Mouse (Mus musculus): Measurements from ENCODE around the gene 9230102O04Rik.

The 9230102O04Rik gene

DNA sequence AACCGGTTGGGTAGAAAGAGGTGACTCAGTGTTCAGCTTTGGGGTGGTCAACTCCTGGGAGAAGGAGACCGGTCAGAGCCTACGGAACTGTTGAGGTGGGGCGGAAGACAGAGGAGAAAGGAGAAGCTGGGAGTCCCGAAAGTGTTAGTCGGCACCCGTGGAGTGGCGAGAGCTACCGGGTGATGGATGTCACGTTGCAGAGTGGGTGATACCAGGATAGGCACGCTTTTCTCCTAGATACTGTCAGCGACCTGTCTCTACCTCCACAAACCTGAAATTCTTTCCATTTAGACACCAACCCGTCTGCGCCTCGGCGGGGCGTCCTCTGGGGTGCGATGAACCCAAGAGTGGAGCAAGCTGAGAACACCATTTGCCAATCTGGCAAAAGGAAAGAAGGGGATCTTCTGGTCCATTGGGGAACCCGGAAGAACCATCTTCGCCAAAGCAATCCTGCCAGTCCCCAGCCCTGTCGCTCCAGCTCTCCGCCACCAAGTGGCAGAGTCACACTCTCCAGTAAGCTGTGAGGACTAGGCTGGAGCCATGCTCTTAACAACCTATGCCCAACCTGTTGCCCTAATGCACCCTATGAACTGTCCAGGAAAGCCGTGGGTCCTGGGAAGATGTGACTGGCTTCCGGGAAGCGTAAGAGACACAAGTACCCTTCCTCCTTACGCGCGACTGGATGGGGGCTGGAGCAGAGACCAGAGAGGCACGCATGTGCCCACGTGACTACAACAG, at the start of gene 9230102O04Rik:
TSS of gene 9230102O04Rik (minus strand) at position 628 of the 738 bp plus-strand sequence.
- peak in 1 of 2 experiments; percentile 22 for DNase-seq (ENCODE audit: low spot score in 2 of 2)

DNA sequence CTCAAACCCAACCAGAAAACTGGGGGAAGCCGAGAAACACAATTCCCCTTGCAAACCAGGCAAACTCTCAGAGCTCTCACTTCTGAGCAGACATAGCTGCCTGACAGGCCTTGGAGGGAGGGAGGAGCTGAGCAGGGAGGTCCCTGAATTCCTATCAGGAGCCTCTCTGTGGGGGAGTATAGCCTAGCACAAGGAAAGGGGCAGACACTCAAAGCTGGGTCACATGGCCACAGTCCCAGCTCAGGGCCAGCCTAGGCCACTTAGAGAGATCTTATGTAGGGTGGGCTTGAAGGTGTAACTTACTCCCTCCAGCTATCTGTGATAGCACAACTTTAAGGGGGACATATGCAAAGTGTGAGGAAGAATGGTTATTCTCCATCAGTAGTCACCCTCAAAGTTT, 46.6 kb upstream of the 9230102O04Rik start:
- DNase-seq (ENCODE audit: low spot score in 2 of 2): no peak

DNA sequence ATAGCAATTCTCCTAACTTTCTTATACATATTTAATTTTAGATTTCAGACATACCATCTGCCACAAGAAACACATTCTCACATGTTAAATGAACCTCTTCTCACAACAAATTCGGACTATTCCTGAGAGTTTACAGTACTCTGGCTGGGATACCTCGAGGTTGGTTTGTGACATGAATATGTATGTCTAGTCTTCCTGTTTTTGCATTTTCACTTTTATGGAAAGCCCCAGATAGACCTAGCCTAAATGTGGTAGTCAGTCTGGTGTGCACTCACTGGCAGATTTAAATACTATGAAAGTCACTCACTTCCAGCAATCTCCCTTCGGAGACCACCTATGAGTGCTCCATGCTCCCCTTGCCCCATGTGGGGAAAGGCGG, 37.6 kb upstream of the 9230102O04Rik start:
- no peak for DNase-seq (ENCODE audit: low spot score in 2 of 2)

DNA sequence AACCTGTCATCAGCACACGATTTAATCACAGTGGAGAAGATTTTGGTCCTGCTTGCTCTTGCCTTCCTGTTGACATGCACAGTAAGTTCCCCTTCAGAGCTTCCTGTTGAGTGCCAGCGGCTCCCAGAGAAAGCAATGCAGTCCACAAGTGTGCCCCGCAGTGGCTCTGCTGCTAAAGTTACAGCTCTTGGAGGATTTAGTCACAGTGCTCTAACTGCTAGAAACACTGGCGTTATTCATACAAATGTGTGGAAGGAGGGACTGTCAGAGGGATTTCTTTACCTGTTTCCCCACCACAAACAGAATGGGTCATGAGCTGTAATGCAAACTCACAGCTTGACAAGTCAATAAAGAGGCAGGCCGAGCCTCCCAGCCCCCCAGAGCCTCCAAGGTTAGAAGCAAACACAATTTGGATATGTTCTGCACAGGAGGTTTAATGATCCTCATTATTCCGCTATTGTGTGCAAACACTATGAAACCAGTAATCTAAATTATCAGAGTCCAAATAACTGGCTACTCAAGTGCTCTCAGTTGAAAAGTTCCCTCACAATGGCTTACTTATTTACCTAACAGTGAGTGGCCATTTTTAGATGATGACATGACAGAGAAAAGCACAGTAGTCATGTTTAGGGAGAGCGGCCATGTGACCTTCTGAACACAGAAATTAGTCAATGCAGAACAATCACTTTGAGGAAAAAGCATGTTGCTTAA, 37.0 kb upstream of the 9230102O04Rik start:
- no peak for DNase-seq (ENCODE audit: low spot score in 2 of 2)

DNA sequence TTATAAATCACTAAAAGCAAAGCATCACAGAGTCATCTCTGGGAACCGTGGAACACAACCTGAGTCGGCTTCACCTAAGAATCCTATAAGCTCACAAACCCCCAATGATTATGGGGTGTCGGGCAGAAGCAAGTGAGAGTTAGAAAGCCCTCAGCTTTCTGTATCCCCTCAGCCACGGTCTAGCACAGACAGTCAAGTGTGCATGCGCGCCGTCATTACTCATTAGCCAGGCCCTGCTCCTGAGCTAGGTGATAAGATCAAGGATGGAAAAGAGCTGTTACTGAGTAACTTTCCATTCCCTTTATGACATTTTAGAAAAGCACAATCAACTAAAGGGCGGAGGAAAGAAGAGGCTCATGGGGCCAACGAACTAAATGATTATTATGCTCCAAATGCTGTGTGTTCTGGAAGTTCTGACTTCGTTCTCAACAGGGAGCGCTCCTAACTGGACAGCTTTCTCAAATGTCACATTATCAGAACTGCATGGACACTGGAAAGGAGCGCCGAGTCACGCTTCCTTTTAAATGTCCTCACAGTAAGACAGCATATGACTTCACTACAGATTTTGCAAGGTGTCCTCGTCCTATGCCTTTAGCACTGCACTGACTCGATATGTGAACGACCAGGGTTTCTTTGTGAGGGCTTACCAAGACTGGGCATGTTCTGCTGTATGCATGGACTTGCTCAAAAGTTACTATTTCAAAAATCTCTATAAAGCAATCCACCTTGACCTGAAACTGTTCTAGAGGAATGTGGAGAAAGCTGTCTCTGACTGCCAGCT, 29.5 kb upstream of the 9230102O04Rik start:
- no peak for DNase-seq (ENCODE audit: low spot score in 2 of 2)

DNA sequence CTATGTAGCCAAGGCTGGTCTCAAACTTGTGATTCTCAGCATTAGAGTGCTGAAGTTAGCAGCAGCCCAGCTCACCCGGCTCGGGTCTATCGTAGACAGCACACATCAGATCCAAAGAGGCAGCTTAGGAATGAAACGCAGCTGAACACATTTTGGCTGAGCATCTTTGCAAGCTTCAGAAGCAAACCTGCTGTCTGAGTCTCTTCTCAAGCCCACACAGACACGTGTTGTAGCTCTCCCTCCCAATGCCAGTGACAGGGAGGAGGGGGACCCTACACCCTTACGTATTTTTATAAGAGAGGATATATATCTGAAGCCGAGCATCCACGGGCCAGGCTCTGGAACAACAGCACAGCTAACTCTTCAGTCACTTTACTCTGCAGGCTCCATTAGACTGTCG, 28.3 kb upstream of the 9230102O04Rik start:
- no peak for DNase-seq (ENCODE audit: low spot score in 2 of 2)

DNA sequence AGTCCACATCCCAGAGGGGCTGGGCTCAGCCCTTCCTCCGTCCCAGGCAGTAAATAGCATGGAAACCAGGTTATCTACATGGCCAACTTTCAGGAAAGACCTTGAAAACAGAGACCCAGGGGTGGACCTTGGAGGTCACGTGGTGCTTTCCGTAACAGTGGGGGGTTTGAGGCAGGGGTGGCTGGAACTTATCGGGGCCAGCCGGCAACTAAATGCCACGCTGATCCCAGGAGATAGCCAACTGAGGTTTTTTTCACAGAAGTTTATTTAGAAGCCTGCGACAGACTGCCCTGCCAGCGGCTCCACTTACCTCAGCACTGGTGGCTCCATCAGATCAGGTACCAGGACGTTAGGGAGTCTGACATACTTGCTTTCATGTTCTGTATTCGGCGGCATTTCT, 16.7 kb upstream of the 9230102O04Rik start:
- no peak for DNase-seq (ENCODE audit: low spot score in 2 of 2)

DNA sequence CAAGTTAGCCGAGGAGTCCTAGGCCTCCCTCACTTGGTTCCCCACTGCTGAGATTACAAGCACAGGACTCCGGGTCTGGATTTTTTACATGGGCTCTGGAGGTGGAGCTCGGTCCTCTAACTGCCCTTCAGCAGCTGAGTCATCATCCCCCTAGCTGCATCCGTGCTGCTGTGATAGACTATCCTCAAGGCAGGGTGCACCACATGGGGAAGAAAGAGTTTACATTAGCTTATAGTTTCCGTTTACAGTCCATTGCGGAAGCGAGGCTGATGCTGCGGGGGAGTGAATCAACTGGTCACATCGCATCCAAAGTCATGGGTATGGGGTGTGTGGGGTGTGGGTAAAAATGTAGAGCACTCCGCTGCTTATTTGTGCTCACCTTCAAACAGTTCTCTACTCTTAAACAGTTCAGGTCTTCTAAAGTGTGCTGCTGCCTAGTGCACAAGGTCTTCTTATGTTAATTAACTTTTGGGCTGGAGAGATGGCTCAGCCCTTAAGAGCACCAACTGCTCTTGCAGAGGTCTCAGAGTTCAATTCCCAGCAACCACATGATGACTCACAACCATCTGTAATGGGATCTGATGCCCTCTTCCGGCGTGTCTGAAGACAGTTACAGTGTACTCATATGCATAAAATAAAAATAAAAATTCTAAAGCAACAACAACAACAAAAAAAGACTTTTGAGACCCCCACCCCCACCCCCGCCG, 14.7 kb upstream of the 9230102O04Rik start:
- no peak for DNase-seq (ENCODE audit: low spot score in 2 of 2)

DNA sequence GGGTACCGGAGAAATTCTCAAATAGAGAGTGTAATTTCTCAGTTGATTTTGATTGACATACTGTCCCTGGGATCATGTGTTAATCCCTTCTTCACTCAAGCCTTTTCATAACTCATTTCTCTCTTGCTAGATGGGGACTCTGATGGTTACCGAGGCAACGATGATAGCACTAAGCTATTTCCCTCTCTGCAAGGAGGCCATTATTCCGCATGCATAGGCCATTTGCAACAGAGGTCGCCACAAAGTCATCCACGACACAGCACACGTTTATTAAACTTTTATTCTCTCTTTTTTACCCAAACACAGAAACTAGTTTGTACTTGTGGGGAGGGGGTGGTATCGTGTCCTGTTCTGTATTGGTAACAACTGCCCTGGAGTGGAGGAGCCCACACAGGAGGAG, 8.5 kb upstream of the 9230102O04Rik start:
- no peak for DNase-seq (ENCODE audit: low spot score in 2 of 2)

DNA sequence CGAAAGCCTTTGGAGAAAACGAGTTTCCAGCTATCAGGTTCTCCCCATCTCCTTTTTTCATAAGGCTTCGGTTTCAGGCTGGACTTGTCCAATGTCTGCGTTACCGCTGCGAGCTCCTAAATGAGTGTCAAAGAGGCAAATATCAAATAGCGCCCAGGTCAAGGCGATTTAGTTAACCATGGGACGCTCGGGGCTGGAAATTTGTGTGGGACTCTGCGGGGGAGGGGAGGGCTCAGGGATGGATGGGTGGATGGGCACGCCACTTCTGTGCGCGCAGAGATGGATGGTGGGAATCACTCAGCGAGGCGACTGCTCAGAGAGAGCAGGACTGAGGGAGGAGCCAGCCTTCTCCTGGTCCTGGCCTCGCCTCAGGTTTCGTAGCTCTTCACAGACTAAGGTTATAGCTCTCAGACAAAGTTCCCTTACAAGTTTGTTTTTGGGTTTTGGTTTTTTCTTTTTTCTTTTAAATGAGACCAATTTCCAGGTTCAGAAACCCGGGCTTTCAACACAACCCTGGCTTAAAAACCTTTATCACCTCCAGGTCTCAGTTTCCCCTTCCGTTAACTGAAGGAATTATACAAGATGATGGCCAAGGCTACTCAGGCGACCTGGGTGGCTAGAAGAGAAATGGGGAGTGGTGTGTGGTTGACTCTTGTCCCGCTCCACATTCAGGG, 6.9 kb upstream of the 9230102O04Rik start:
- no peak for DNase-seq (ENCODE audit: low spot score in 2 of 2)

DNA sequence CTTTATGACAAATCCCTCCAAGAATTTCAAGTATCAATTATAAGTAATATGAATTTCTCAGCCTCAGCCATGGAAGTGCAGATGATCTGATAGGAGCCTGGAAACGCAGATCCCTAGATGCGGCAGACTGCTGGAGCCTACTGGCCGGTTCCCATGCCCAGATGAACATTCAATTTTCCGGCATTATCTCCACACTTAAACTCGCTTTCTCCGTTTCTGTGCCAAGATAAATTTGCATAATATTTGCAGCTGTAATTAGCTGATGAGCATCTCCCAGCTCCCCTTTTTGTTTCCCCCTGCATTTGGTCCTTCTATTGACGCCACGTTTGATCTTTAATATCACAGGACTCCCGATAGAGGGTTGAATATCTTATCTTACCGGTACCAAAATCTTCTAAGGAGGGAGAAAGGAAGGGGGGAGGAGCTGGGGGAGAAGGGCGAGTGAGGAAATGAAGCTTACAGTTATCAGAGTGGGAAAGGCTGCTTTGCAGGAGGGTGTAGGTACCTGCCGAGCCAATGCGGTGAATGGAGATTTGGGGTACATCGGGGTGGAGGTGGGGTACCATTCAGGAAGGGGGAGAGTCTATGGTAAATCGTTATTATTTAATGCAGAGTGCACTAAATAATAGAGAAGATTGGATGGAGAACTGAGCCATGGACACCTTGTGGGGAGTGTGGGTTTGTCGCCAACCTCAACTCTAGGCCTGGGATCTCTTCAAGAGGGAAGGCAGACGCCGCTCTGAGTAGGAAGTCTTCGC, 5.7 kb upstream of the 9230102O04Rik start:
- DNase-seq (ENCODE audit: low spot score in 2 of 2): no peak

DNA sequence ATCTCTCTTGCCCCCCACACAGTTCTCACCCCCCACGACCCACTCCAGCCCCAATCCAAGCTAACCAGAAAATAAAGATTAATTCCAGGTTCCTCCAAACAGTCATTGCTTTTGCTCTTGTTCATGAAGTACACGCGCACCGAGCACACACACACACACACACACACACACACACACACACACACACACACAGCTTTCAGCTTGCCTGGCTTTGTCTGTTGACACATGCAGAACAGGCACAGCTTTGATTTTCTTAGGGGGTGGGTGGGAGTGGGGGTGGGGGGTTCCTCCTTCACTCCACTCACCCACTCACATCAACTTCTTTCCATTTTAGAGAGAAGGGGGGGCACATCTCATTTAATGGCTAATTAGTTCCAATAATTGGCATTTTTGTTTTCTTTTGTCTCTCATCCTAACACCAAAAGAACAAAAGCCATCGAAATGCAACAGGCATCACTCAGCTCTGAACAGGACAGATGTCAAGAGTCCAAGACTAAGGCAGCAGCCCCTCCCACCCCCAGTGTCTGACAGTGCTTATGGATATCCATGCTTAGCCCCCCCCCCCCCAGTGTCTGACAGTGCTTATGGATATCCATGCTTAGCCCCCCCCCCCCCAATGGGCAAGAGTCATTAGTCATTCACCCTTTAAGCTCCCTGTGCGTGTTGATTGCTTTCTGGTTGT, 4.1 kb upstream of the 9230102O04Rik start:
- no peak for DNase-seq (ENCODE audit: low spot score in 2 of 2)

DNA sequence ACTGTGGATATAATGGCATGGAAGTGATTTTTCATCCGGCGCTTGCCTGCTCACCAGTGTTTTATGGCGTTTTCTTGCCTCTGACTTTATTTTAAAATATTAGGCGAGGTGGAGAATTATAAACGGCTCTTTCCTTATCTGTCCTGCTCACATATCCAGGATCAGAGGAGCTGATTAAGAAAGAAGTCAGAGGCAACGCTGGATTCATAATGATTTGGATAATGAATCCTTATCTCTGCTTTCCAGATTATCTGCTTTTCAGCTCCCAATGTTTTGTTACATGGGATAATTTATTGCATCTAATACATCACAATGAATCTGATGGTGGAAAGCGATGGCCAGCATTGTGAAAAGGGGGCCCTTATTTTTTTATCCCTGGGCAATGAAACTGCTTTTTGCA, 3.2 kb upstream of the 9230102O04Rik start:
- DNase-seq (ENCODE audit: low spot score in 2 of 2): no peak

DNA sequence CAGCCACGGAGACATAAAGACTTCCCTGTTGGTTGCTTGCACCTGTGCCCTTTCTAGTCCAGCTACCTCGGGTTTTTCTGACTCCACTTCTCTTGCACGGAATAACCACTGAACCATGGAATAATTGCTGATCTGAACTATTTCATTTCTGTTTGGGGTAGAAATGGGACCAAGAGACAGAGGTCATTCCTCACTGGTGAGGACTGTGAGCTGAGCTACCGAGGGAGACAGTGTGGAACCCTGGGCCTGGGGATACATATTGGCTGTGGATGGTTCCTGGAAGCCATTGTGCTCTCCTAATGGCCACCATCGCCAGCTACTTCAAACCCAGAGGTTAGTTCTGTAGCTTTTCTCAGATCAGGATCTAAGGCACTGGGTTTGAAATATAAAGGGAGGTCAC, 1.6 kb upstream of the 9230102O04Rik start:
- DNase-seq (ENCODE audit: low spot score in 2 of 2): no peak

DNA sequence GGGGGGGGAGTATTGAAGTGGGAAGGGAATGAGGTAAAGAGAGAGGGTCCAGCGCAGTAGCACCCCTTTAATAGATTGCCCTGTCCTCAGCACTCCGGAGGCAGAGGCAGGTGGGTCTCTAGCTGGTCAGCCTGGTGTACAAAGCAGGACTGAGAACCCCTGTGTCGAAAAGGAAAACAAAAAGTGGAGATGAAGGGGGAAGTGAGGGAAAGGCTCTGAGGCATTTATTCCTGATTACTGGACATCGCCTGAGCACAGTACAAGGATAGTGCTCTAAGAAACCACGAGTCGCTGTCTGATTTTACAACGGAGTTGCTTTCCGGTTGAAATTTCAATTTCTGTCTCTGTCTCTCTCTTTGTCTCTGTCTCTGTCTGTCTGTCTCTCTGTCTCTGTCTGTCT, 911 bp upstream of the 9230102O04Rik start:
- no peak for DNase-seq (ENCODE audit: low spot score in 2 of 2)

DNA sequence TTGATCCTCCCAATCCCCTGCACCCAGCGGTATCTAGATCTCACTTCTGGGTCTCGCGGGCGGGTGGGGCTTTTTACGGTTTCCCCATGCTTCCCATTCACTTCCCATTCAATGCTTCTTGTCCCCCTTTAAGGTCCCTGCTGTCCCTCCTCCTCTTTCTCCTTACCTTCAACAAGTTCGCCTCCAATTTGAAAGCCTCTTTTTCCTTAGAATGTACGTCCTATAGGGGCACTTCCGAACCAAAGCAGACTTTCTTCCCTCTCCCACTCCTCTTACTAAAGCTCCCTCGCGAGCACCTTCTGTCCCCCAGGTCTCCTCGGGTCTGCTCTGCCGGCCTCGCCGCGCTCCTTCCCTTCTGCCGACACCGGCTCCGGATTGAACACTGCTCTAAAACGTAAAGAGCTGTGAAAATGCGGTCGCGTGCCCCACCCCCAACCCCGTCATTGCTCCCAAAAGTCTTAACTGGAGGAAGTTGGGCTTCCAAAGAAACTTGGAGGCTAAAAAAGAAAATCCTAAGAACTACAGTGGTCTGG, 377 bp upstream of the 9230102O04Rik start, which contains the start of gene Gata3:
TSS of gene Gata3 (minus strand) at position 384 of the 533 bp plus-strand sequence.
- no peak for DNase-seq (ENCODE audit: low spot score in 2 of 2)

DNA sequence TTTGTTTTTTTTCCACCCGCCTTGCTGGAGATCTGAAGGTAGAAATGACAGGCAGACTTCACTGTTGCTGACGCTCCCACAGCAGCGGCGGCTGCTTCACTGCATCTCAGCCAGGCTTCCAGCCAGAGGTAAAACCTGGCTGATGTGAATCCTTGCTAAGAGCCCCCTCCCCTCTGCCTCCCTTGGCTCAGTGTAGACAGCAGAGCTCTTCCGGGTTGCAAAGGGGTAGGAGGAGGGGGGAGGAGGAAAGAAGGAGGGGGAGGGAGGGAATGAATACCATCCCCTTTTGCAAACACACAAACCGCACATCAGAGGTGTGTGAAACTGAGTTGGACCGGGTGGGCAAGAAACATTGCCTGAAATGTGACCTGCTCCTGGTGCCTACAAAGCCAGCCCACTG, 1.7 kb downstream of the 9230102O04Rik start:
- no peak for DNase-seq (ENCODE audit: low spot score in 2 of 2)

DNA sequence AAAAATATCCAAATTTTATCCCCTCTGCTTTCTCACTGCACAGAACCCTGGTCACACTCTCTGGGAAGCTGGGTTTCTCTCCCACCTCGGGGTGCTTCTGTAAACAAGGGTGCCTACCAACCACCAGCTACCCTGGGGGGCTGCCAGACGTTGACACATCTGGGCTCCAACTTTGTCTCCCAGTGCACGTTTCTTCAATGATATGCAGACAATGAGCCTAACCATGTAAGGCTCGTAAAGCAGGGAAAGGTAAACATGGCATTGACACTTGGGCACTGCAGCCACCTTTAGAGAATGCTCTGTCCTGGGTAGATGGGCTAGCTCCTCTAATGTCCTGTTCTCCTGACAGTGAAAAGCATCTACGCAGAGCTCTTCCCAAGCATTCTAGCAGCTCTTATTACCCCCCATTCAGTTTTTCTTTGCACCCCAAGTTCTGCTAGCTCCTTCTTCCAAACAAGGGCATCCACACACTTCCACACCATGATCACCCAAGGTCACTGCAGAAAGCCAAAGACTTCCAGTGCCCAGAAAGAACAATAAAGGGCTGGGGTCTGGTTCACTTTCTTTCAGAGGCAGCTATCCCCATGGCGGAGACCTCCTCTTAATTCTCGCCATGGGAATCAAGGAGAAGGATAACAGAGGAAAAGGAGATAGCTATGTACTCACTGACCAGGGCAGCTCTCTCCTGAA, 2.3 kb downstream of the 9230102O04Rik start:
- DNase-seq (ENCODE audit: low spot score in 2 of 2): no peak

DNA sequence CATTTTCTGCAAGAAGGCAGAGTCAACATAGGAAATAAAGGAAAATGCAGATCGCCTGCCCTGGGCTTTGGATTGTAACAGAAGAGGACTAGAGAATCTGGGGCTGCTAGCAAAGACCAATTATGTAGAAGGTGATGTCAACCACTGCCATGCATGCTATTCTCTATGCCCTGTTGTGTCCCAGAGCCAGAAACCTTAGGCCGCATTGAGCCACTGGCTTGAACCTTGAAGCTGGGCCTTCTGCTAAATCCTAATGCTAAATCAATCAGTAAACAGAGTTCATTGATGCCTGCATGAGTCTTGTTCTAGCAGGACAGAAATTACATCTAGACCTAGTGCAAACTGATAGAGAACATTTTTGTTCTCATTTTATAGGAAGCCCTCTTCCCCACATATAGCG, 3.3 kb downstream of the 9230102O04Rik start:
- DNase-seq (ENCODE audit: low spot score in 2 of 2): no peak
